Mouse (Mus musculus) kidney, adult 2 months (tissue): ENCODE measurements around the gene Nktr. TPM values are rescaled to one million over a fixed set of nuclear protein-coding genes. Genes with fewer than 3 reads are reported as not detected.
A peak's percentile ranks its signal among the peaks of the same experiment; 100 is the strongest.

ENCODE experiments used
- DNase-seq: peaks from one replicate; pipeline ENCODE4 v3.0.0; 2021
- H3K27ac ChIP-seq: fragments of 200-500 bp; 2 replicates; pipeline ENCODE4 v1.5.1; 2012; ENCODE audit warnings: low read depth, low read length, control low read depth, inconsistent platforms; ENCODE audit not compliant: insufficient read depth
- H3K27me3 ChIP-seq: fragments of 200-500 bp; replicated peaks from 2 replicates; pipeline ENCODE4 v1.6.1; 2012; ENCODE audit warnings: mild to moderate bottlenecking, moderate library complexity, low read length, inconsistent platforms; ENCODE audit not compliant: control insufficient read depth, insufficient read depth
- H3K36me3 ChIP-seq: fragments of 200-500 bp; 2 replicates; pipeline ENCODE4 v1.6.1; 2012; ENCODE audit warnings: mild to moderate bottlenecking, moderate library complexity, low read length, inconsistent platforms; ENCODE audit not compliant: control insufficient read depth, insufficient read depth
- H3K4me1 ChIP-seq: fragments of 200-500 bp; 2 replicates; pipeline ENCODE4 v1.6.1; 2011; ENCODE audit warnings: low read length; ENCODE audit not compliant: control insufficient read depth, insufficient read depth
- H3K4me3 ChIP-seq: fragments of 200-500 bp; 2 replicates; pipeline ENCODE4 v1.5.1; 2011; ENCODE audit warnings: mild to moderate bottlenecking, low read depth, low read length, control low read depth; ENCODE audit not compliant: insufficient read depth
- CTCF ChIP-seq: fragments of 200-500 bp; conservative IDR thresholded peaks from 2 replicates; pipeline ENCODE4 v1.5.1; 2011; ENCODE audit warnings: low read depth, mild to moderate bottlenecking, control low read depth, low read length, moderate library complexity, mixed read lengths; ENCODE audit not compliant: insufficient read depth, insufficient read length
- POLR2A ChIP-seq: fragments of 200-500 bp; IDR thresholded peaks from one replicate; pipeline ENCODE4 v1.6.1; 2011; ENCODE audit warnings: low read depth, low read length, control low read depth
- WGBS: fragments of 180-500 bp; shearing (Covaris S2); methylation state at CpG from one replicate; pipeline ENCODE4 v1.1.7; 2018; 5-methylcytosine and 5-hydroxymethylcytosine counted together
- polyA plus RNA-seq: library from polyadenylated mRNA; depleted of rRNA; stranded (reverse); fragments of >200 nt; gene quantifications from 2 replicates; pipeline ENCODE4 v1.2.3, GENCODE M21; 2012

Gene Nktr
- polyA plus RNA-seq, 1 experiment: 24.8 TPM

DNA sequence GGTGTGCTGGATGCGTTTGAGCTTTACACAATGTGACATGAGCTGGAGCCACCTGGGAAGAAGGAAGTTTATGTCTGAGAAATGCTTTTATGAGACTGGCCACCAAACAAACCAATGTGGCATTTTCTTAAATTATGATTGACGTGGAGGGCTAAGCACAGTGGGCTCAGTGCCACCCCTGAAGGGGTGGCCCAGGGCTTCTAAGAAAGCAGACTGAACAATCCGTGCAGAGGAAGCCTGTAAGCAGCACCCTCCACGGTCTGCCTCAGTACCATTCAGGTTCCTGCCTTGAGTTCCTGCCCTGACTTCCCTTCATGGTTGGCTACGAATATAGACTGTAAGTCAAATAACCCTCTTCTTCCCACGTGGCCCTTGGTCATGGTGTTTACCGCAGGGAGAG, 28.2 kb upstream of the Nktr start:
- WGBS: 94% methylated on average over 7 of the region's 7 CpGs
- no peaks in the 10 kb centered on the region for H3K36me3 ChIP-seq
- H3K4me3 ChIP-seq: no peak overlapping the region
- no peak for TF ChIP-seq POLR2A
- TF ChIP-seq CTCF: no peak
- no peaks in the 10 kb centered on the region for H3K27me3 ChIP-seq
- no peak for DNase-seq
- H3K27ac ChIP-seq: no peak overlapping the region
- H3K4me1 ChIP-seq: no peaks in the 10 kb centered on the region

GRCm38 (mm10) chr9:121694736-121695135, 24.2 kb upstream of the Nktr start:
- H3K27ac ChIP-seq: no peak overlapping the region
- DNase-seq: no peak
- 61% methylated on average over 12 of the region's 12 CpGs for WGBS
- no peaks in the 10 kb centered on the region for H3K36me3 ChIP-seq
- TF ChIP-seq POLR2A (no peak), CTCF (no peak)
- no peak overlapping the region for H3K4me3 ChIP-seq
- H3K4me1 ChIP-seq: no peaks in the 10 kb centered on the region
- no peaks in the 10 kb centered on the region for H3K27me3 ChIP-seq

- no peaks in the 10 kb centered on the region for H3K27me3 ChIP-seq
- WGBS: 84% methylated on average over 9 of the region's 9 CpGs
Measured at GRCm38 (mm10) chr9:121696626-121697025, 22.3 kb upstream of the Nktr start.

GRCm38 (mm10) chr9:121697150-121698049, 21.6 kb upstream of the Nktr start:
- no peak overlapping the region for H3K4me3 ChIP-seq
- H3K27ac ChIP-seq: no peak overlapping the region
- no peaks in the 10 kb centered on the region for H3K36me3 ChIP-seq
- TF ChIP-seq CTCF (peak; percentile 72), POLR2A (no peak)
- no peaks in the 10 kb centered on the region for H3K4me1 ChIP-seq
- 94% methylated on average over 1 of the region's 1 CpGs for WGBS
- no peaks in the 10 kb centered on the region for H3K27me3 ChIP-seq
- DNase-seq: peak; percentile 67

More at GRCm38 (mm10) chr9:121696626-121697025, 22.3 kb upstream of the Nktr start:
- no peak overlapping the region for H3K4me3 ChIP-seq
- no peaks in the 10 kb centered on the region for H3K36me3 ChIP-seq
- TF ChIP-seq POLR2A (no peak), CTCF (no peak)
- H3K27ac ChIP-seq: no peak overlapping the region
- DNase-seq: no peak
- H3K4me1 ChIP-seq: no peaks in the 10 kb centered on the region

- Histone ChIP-seq H3K4me1 (peaks cover 11% of the 10 kb centered on the region; the same call in 1 of the 2 replicates), H3K4me3 (peak overlapping the region; percentile 67), H3K27me3 (no peaks in the 10 kb centered on the region), H3K36me3 (no peaks in the 10 kb centered on the region), H3K27ac (no peak overlapping the region)
- DNase-seq: no peak
- 26% methylated on average over 11 of the region's 11 CpGs for WGBS
- TF ChIP-seq POLR2A: no peak
- no peak for TF ChIP-seq CTCF
Measured at GRCm38 (mm10) chr9:121704261-121704645, 14.7 kb upstream of the Nktr start.

DNA sequence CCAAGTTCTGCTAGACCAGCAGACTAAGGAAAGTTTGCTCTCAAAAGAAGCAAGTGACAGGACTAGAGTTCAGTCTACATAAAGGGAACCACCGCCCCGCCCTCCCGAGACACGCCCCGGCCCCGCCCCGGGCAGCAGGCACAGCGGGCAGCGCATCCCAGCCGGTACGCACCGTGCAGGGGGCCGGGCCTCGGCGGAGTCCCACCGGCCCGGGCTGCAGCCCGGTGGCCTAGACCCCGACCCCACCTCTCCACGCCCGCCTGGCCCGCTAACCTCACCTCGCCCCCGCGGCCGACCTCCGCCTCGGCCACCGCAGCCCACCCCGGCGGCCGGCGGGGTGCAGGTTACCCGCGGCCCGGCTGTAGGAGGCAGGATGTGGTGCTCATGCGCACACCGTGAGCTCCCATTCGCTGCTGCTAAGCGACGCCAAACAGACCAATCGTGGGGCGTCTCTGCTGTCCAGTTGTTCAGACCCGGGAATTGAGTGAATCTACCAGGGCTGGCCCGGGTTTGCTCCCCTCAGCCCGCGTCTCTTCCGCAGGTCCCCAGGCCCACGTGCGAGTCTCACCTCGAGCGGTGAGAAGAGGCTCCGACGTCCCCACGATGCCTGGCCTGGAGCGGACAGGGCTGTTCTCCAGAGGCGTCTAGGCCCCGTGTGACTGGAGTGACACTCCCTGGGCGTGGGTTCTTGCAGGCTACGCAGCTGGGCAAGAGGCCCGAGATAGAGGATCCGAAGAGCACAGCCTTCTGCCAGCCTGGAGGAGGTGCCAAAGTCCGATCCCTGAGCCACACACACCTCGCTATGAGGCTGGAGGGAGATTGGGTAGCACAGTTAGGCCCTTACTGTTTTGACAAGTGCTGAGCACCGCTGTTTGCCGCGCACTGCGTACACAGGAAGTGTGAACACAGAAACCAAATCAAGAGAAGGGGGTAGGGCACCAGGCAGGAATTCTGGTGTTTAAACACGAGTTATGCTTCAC, 14.0 kb upstream of the Nktr start, which contains the start of gene Sec22c:
Sec22c (minus strand) TSS at position 845 of the 980 bp plus-strand sequence.
- H3K4me1 ChIP-seq: peaks cover 11% of the 10 kb centered on the region; the same call in 1 of the 2 replicates
- H3K27ac ChIP-seq: peak within 1 kb of the TSS; percentile 12; the same call in 1 of the 2 replicates
- under 1% methylated on average over 69 of the region's 69 CpGs for WGBS
- DNase-seq: peak; percentile 96
- TF ChIP-seq CTCF (no peak), POLR2A (no peak)
- no peaks in the 10 kb centered on the region for H3K36me3 ChIP-seq
- H3K4me3 ChIP-seq: peak within 1 kb of the TSS; percentile 67
- H3K27me3 ChIP-seq: no peaks in the 10 kb centered on the region
